Mouse (Mus musculus) C2C12 (cell line): ENCODE results near the gene Piwil4. TPM values are rescaled to one million over a fixed set of nuclear protein-coding genes. Genes with fewer than 3 reads are reported as not detected.

Experiments used
- H3K27me3 ChIP-seq: one replicate; pipeline ENCODE4 v1.6.1; 2011; ENCODE audit not compliant: control insufficient read depth, insufficient read depth, insufficient read length
- H3K36me3 ChIP-seq: one replicate; pipeline ENCODE4 v1.6.1; 2011; ENCODE audit not compliant: control insufficient read depth, insufficient read depth
- H3K4me3 ChIP-seq: one replicate; pipeline ENCODE4 v1.5.1; 2011; ENCODE audit warnings: mild to moderate bottlenecking, control low read depth; ENCODE audit not compliant: poor library complexity, insufficient read depth, severe bottlenecking
- H3K79me2 ChIP-seq: one replicate; pipeline ENCODE4 v1.6.1; 2011; ENCODE audit not compliant: control insufficient read depth, insufficient read depth
- H3K79me3 ChIP-seq: one replicate; pipeline ENCODE4 v1.6.1; 2011; ENCODE audit warnings: low read depth, control low read depth
- H3ac ChIP-seq: one replicate; pipeline ENCODE3; 2011; ENCODE audit warnings: low read depth; ENCODE audit not compliant: control insufficient read depth, insufficient read length
- CEBPB ChIP-seq: IDR thresholded peaks from one replicate; pipeline ENCODE4 v1.6.1; 2011; ENCODE audit warnings: low read depth, mild to moderate bottlenecking, control low read depth, moderate library complexity
- CTCF ChIP-seq: IDR thresholded peaks from one replicate; pipeline ENCODE4 v1.5.1; 2011; ENCODE audit not compliant: control insufficient read depth, insufficient read depth, insufficient read length
- FOSL1 ChIP-seq: IDR thresholded peaks from one replicate; pipeline ENCODE4 v1.8.0; 2011; ENCODE audit warnings: mild to moderate bottlenecking, low read length; ENCODE audit not compliant: poor library complexity, insufficient read depth, severe bottlenecking
- MAX ChIP-seq: IDR thresholded peaks from one replicate; pipeline ENCODE4 v1.6.1; 2011; ENCODE audit warnings: mild to moderate bottlenecking, control low read depth
- MYOD1 ChIP-seq: IDR thresholded peaks from one replicate; pipeline ENCODE4 v1.6.1; 2011; ENCODE audit warnings: low read depth; ENCODE audit not compliant: control insufficient read depth, insufficient read length
- MYOG ChIP-seq: IDR thresholded peaks from one replicate; pipeline ENCODE4 v1.6.1; 2011; ENCODE audit not compliant: control insufficient read depth, insufficient read length; ENCODE audit errors: extremely low read depth
- USF1 ChIP-seq: IDR thresholded peaks from one replicate; pipeline ENCODE4 v1.6.1; 2011; ENCODE audit warnings: low read depth, mild to moderate bottlenecking, control low read depth, moderate library complexity
- polyA plus RNA-seq: library from polyadenylated mRNA; unstranded; fragments of >200 nt; fragmentation: generic; extraction: Trizol; gene quantifications from one replicate; pipeline ENCODE4 v1.2.1, GENCODE M21; 2012; ENCODE audit warnings: missing spikeins

Piwil4 gene
- polyA plus RNA-seq, 1 experiment, result 0.23 TPM

DNA sequence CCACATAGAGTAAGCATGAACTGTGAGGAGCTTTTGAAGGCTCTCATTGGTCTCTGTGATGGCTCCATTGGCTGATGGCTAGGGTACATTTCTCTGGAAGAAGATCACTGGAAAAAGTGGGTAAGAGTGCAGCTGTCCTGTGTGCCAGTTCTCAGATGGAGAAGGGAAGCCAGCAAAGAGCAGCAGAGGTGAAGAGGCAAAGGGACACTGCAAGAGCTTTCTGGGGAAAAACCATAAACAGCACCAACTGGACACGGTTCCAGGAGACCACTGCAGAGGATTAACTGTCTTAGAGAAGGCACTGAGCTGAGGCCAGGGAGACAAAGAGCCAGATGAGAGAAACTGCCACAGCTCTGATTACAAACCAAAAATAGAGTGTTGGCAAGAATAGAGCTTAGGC lies 87.8 kb downstream of the Piwil4 start:
- Histone ChIP-seq H3K36me3 (no peaks in the 10 kb centered on the region), H3K27me3 (peaks cover 4% of the 10 kb centered on the region), H3K79me3 (no peaks in the 10 kb centered on the region), H3K4me3 (no peak overlapping the region), H3K79me2 (no peaks in the 10 kb centered on the region), H3ac (no peak overlapping the region)
- TF ChIP-seq CEBPB, result no peak
- no peak for TF ChIP-seq USF1
- no peak for TF ChIP-seq MAX
- no peak for TF ChIP-seq FOSL1
- no peak for TF ChIP-seq MYOD1
- no peak for TF ChIP-seq CTCF
- TF ChIP-seq MYOG, result no peak

- Histone ChIP-seq H3K79me2 (no peaks in the 10 kb centered on the region), H3K36me3 (no peaks in the 10 kb centered on the region), H3K4me3 (no peak overlapping the region), H3ac (no peak overlapping the region), H3K27me3 (peaks cover 6% of the 10 kb centered on the region), H3K79me3 (no peaks in the 10 kb centered on the region)
- TF ChIP-seq MYOD1 (no peak), CTCF (no peak), MAX (no peak), FOSL1 (no peak), MYOG (no peak), USF1 (no peak)
Measured at GRCm38 (mm10) chr9:14647849-14648248, 92.7 kb downstream of the Piwil4 start.

DNA sequence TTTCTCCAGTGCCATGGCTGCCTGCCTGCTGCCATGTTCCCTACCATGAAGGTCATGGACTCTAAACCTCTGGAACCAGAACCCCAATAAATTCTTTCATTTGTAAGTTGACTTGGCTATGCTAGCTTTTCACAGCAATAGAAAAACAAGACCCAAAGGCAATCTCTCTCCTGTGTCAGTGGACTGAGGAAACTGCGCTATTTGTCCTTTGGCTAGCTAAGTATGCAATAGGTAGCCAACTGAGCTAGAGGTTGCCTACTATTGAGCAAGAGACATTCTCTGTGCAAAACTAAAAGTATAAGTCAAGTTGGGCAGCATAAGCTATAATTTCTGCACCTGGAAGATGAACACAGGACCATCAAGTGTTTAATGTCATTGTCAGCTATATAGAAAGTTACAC lies 93.9 kb downstream of the Piwil4 start:
- H3K4me3 ChIP-seq, result no peak overlapping the region
- no peak overlapping the region for H3ac ChIP-seq
- TF ChIP-seq USF1, result no peak
- no peak for TF ChIP-seq CEBPB
- TF ChIP-seq FOSL1, result no peak
- no peak for TF ChIP-seq MYOG
- TF ChIP-seq MAX, result no peak
- no peak for TF ChIP-seq CTCF
- TF ChIP-seq MYOD1, result no peak
- H3K79me3 ChIP-seq, result no peaks in the 10 kb centered on the region
- H3K27me3 ChIP-seq, result peaks cover 6% of the 10 kb centered on the region
- no peaks in the 10 kb centered on the region for H3K36me3 ChIP-seq
- no peaks in the 10 kb centered on the region for H3K79me2 ChIP-seq

Other genes starting within 250 kb of the Piwil4 start
- gene Kdm4d, start 240.3 kb downstream of the Piwil4 start, polyA plus RNA-seq, result 0.02 TPM
- gene Cwc15, start 240.1 kb downstream of the Piwil4 start, polyA plus RNA-seq, result 85.2 TPM
- 17.3 TPM for gene Amotl1, start 95.7 kb downstream of the Piwil4 start, polyA plus RNA-seq
- gene Fut4, start 11.7 kb upstream of the Piwil4 start, polyA plus RNA-seq, result 0.49 TPM
- 8.7 TPM for gene 1700012B09Rik, start 30.3 kb upstream of the Piwil4 start, polyA plus RNA-seq
- 16.2 TPM for gene Mre11a, start 43.9 kb upstream of the Piwil4 start, polyA plus RNA-seq
- gene Ankrd49, start 44.1 kb upstream of the Piwil4 start, polyA plus RNA-seq, result 7.6 TPM
- not detected for gene Gpr83, start 119.5 kb upstream of the Piwil4 start, polyA plus RNA-seq
- not detected for gene Izumo1r, start 163.2 kb upstream of the Piwil4 start, polyA plus RNA-seq